Mouse (Mus musculus): ENCODE measurements around the gene Tank.

DNA sequence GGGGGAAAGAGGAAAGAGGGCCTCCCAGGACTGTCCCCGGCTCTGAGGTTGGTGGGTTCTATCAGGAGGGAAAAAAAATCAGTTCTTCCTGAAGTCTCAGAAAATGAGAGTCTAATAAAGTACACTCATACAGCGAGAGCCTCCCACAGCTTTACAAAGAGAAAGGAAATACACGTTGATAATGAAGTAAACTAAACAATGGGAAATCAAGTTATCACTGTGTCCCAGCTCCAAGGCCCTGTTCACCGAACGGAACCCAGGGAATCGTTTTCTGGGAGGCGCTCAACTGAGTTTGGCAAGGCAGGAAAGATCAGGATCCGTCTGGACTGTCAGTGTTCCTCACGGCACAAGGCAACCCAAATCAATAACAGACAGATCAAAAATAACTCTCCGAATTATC, 84.4 kb downstream of the Tank start:
- TF ChIP-seq CTCF (IDR thresholded peaks at IDR 0.05; ENCODE audit: control insufficient read depth, insufficient read depth, insufficient replicate concordance, low read depth, low read length): no peak
- no peak for TF ChIP-seq POLR2A (IDR thresholded peaks at IDR 0.05; ENCODE audit: control insufficient read depth, low read depth, low read length)

All from testis, adult 2 months (tissue).